Mouse (Mus musculus) thymus, adult 18-20 months (tissue): ENCODE measurements around the gene Far2.
"Not testable (repeated sequence)": the region's sequence is repeated elsewhere in the genome, so short reads cannot be mapped to it uniquely, and the experiment has no call there.

Experiments used
- DNase-seq, 2 experiments: peaks; one replicate each; pipeline ENCODE4 v3.0.0; 2022; ENCODE audit warnings: mixed read lengths in 2 of 2

Gene Far2

GRCm38 (mm10) chr6:148117696-148118095 is 70.6 kb downstream of the Far2 start:
- DNase-seq = no peak

DNA sequence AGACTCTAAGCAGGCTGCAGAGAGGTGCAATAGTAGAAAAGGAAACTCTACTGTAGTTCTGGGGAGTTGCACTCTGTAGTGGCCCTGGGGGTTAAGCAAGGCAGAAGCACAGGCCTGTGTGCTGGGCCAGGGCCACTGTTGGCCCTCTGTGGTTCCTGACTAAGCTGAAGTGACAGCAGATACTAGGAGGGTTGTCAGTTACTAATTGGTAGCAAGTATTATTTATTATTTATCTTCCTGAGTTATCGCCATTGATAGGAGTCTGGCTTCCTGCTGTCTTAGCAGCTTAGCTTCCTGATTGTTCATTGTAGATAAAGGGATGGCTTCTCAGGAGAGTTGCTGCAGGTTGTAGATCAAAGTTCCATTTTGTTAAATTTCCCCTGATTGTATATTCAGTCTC is 73.6 kb downstream of the Far2 start:
- no peak for DNase-seq

DNA sequence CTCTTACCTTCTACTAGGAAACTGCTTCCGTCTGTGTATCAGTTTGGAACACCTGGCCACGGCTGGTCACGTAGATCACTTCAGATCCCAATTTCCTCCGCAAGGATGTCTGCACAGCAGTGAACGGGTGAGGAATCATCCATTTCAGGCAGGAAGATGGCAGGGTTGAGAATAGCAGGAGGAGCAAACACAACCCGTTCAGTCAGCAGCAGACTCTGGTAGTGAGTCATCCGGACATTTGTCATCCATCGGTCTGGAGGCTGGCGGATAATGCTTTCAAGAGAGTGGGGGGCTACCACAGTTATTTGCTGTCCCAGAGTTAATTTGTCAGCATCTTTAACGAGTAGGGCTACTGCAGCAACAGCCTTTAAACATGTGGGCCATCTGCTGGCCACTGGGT is 79.8 kb downstream of the Far2 start:
- not testable (repeated sequence) for DNase-seq

- no peak for DNase-seq
Measured at GRCm38 (mm10) chr6:148132314-148132713, 85.3 kb downstream of the Far2 start.

DNA sequence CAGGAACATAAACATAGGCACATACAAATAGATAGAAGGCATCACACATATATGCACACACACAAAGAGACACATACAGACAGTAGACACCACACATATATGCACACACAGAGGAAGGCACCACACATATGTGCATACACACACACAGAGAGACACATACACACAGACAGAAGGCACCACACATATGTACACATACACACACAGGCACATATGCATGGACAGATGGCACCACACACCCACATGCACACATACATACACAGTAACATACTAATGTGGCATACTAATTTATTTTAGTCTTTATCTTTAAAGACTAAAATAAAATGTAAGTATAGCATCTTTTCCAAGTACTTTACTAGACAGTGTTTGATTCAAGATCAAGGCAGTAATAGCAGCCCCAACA is 86.5 kb downstream of the Far2 start:
- no peak for DNase-seq

DNA sequence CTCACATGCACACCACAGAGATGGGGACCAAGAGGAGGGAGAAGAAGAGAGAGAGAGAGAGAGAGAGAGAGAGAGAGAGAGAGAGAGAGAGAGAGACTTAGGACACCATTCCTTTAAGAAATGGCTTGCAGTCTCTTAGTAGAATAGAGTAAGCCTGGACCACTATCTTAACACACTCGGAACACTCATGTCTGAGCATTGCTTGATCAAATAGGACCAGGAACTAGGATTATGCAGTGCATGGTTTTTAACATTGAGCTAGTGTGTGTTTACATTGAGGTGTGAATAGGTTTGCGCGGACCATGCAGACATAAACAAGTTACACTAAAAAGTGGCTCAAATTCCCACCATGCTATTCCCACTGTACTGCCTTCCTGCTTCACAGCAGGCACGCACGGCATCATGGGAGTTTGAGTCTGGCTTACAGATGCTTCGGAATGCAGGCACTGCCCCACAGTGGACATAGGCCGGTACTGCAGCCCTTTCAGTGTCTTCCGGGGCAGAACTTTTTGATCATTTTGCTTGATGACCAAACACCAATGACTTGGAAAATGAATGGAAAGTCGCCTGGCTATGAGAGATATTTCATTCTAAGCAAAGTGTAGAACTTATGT is 88.8 kb downstream of the Far2 start:
- peak; percentile 9 to 20 for DNase-seq

- no peak for DNase-seq
Measured at GRCm38 (mm10) chr6:148139288-148139995, 92.4 kb downstream of the Far2 start.

DNA sequence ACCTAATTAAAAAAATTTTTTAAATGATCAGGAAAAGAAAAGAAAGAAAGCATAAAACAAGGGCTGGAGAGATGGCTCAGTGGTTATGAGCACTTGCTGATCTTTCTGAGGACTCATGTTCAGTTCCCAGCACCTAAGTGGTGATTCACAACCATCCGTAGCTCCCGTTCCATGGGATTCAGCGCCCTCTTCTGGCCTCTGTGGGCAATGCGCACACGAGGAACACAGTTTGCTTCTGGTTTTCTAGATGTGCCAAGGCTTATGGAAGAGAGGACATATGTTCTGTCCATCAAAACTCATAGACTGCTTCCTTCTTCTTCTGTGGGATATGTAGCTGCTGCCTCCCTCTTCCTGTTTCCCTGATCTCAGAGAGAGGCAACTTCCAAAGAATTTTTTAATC is 94.8 kb downstream of the Far2 start:
- DNase-seq = no peak

DNA sequence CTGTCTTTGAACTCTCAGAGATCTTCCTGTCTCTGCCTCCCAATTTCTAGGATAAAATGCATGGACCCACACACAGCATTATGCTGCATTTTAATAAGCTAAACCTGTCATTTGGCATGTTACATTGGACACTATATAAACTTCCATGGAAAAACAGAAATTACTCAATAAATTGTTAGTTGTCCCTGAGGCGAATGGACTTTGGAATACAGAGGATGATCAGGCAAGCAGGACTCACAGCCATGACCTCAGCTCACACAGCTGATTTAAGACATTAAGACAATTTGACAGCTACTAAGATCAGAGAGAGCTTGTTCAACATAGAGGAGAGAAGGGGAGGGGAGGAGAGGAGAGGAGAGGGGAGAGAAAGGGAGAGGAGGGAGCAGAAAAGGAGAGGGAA is 95.4 kb downstream of the Far2 start:
- no peak for DNase-seq

GRCm38 (mm10) chr6:148152305-148152704 is 105.2 kb downstream of the Far2 start:
- not testable (repeated sequence) for DNase-seq

DNA sequence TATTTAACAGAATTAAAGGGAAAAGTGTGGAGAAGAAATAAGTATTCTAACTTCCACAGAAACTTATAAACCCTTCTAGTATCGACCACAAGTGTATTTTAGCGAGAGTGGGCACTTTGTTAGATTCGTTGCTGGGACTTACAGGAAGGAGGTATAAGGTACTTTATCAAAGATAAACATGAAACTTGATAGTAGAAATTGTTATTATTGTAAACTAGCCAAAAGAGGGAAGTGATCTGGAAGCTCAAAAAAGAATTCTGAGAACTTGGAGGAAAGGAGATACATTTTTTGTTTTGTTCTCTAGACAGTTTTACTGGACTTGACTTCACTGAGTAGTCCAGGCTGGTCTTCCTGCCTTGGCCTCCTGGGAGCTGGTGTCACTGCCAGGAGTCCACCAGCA is 125.8 kb downstream of the Far2 start:
- no peak for DNase-seq

DNA sequence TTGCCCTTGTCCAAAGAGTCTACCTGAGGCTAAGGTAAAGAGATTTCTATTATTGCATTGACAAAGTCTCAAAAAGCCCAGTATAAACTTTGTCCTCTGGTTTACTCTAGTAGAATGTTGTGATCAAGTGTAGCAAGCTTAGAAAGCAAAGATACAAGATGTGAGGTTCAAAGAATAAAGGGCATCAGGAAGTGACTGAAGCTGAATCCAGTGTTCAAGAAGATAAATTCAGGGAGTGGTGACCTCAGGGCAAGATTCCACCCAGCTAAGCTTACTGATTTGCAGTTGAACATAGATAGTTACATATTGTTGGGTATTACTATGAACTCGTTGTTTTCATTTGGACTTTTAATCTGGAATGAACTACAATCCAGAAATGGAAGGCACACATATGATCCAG is 138.6 kb downstream of the Far2 start:
- no peak for DNase-seq

- DNase-seq = no peak
Measured at GRCm38 (mm10) chr6:148193972-148194701, 147.1 kb downstream of the Far2 start.

DNA sequence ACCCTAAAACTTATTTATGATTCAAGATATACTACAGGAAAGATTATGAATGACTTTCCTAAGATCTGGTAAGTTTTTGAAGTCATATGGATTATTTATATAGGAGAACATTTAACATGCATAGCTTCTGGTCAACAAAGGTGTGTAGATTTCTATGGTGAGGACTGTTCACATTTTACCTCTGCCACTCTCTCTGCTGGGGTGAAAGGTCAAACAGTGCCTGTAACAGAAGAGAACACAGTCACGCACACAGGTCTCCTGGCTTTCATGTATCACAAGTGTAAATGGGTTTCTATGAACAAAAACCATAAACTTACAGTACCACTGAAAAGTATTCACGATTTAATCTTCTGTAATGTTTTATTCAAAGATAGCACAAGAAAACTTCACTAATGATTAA is 152.1 kb downstream of the Far2 start:
- no peak for DNase-seq

- no peak for DNase-seq
Measured at GRCm38 (mm10) chr6:148199729-148200128, 152.7 kb downstream of the Far2 start.

DNA sequence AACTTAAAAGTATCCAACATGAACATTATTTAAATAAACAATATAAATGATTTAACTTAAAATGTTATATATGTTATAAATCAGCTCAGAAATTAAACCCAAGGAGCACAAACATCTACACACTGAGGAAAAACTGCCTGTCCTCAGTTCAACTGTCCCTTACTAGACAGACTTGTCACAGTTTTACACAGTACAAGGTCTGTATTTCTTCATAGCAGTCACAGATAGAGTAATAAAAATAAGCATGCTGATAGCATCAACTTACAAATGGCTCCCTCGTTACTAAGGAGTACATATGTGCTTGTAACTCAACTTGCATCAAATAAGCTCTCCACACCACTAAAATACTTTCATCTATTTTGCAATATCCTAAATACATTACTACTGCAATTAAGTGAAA is 158.1 kb downstream of the Far2 start:
- DNase-seq = no peak

GRCm38 (mm10) chr6:148207522-148207921 is 160.5 kb downstream of the Far2 start:
- no peak for DNase-seq

- DNase-seq = no peak
Measured at GRCm38 (mm10) chr6:148211391-148211876, 164.4 kb downstream of the Far2 start.

GRCm38 (mm10) chr6:148211897-148212680 is 165.0 kb downstream of the Far2 start, which contains the start of gene Ergic2:
Ergic2 (minus strand) TSS chr6:148212374.
- DNase-seq = peak; percentile 91 to 95

GRCm38 (mm10) chr6:148214765-148215164 is 167.7 kb downstream of the Far2 start:
- DNase-seq = peak in 1 of 2 experiments; percentile 9

- no peak for DNase-seq
Measured at GRCm38 (mm10) chr6:148216752-148217151, 169.7 kb downstream of the Far2 start.

DNA sequence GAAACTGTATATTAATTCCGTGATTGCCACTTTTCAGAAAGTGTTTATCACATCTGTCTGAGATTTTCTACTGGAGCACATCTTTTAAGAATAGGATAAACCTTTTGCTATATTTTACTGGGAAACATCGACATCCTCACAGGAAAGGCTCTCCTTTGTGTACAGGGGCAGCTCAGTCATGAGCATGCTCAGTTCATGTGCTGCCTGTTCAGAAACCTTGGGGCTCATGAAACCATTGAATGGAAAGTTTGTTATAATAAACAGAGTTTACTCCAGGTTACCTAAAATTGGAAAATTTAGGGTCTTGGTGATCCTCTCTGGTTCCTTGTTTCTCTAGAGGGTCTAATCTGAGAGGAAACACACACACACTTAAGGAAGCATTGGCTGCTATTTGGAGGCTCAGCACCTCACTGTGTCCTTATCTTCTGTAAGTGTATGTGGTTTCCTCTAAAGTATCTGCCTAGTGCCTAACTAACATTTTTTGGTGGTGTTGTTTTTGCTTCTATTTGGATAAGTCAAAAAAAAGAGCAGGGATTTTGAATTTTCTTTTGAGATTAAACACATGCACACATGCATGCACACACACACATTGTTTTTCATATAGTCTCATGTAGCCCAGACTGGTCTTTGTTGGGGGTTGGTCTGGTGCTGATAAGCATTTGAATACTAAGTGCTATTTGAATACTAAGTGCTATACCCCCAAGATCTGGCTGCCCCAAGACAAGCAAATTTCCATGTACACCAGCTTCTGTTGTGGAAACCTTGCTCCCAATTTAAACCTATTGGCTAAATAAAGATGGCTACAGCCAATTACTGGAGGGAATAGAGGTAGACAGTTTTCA is 171.4 kb downstream of the Far2 start:
- no peak for DNase-seq
